Mouse (Mus musculus) c-Kit-positive CD71-negative TER-119-negative erythroid progenitor cells, embryonic 14.5 days (primary cell): ENCODE results near the gene Olfr1167.
"Not testable (repeated sequence)": the region's sequence is repeated elsewhere in the genome, so short reads cannot be mapped to it uniquely, and the experiment has no call there.

Experiments used
- DNase-seq: peaks from one replicate; pipeline ENCODE4 v3.0.0-alpha.2; 2013; ENCODE audit warnings: low read depth

Gene Olfr1167

GRCm38 (mm10) chr2:88155093-88155492, at the start of gene Olfr1167:
TSS of gene Olfr1167 (minus strand) at chr2:88155193.
- DNase-seq: not testable (repeated sequence)

DNA sequence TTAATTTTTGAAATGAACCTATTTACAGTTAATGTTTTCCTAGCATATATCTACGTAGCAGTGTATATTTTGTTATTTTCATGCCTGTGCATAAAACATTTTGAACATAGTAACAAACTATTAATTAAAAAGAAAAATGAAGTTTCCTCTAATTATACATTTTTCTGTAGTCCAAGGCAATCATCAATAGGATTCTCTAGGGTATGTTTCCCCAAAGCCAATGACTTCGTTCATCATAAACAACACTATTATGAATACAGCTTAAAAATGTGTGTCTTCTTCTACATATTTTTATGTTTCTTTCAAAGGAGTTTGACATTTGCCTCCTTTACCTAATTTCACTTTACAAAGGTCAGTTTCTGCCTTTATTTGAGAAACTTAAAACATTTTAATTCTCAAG, 26.6 kb upstream of the Olfr1167 start, which contains the start of gene Olfr1168:
Gene Olfr1168, plus strand, starts transcription at position 301 of the 400 bp plus-strand sequence.
- no peak for DNase-seq

DNA sequence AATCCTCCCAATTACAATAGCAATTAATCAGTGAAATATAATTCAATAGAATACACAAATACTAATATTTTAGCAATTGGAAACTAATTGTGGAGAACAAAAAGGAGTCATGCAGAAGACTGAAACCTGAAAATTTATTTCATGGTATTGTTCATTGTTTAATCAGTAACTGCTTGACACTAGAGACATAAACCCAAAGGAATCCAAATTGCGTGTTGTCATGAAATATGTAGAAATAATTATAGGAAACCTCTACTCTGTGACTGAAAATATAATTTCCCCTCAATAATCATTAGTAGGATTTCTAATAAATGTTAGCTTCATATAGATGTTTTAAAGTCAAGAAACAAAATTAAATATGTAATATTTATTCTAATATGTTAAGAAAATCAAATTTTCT, 26.8 kb downstream of the Olfr1167 start, which contains the start of gene Olfr1166:
Gene Olfr1166, minus strand, starts transcription at position 101 of the 400 bp plus-strand sequence.
- DNase-seq: no peak
